8 mouse cellular contexts compared by ENCODE assay signal in genomic region chr9:100506652-100507051, GRCm38 (mm10). TPM values are rescaled to one million over a fixed set of nuclear protein-coding genes. Genes with fewer than 3 reads are reported as not detected.
DNase-seq lines count a peak whose midpoint lies in the region; ATAC-seq and TF ChIP-seq lines count a peak whose summit lies in the region.

No protein-coding gene starts in this region.

- peaks cover 87% of the 10 kb centered on the region for H3K79me2 ChIP-seq in myocyte (ENCODE audit: control insufficient read depth, insufficient read depth)

- H3K4me1 ChIP-seq in kidney, embryonic 14.5 days (ENCODE audit: control insufficient read depth, insufficient read depth, low read length): no peaks in the 10 kb centered on the region

- TF ChIP-seq POLR2A in myocyte (IDR thresholded peaks at IDR 0.05; ENCODE audit: insufficient read length, low read depth): no peak

- no peak for ATAC-seq in kidney, embryonic 14.5 days (ENCODE audit: low FRiP score, low TSS enrichment)
- ATAC-seq in activated CD4-positive, CD25-positive, alpha-beta regulatory T cell, adult 4 months: no peak

- H3K4me3 ChIP-seq in kidney, embryonic 14.5 days (ENCODE audit: low read length): no peak overlapping the region
- no peak overlapping the region for H3K4me3 ChIP-seq in myocyte

- no peaks in the 10 kb centered on the region; the same call in 1 of the 2 replicates for H3K36me3 ChIP-seq in kidney, embryonic 14.5 days (ENCODE audit: control insufficient read depth, insufficient read depth, low read length)
- H3K36me3 ChIP-seq in myocyte (ENCODE audit: control insufficient read depth, insufficient read depth): peaks cover 7% of the 10 kb centered on the region

- H3K9me3 ChIP-seq in kidney, embryonic 14.5 days (ENCODE audit: control insufficient read depth, low read length): no peaks in the 10 kb centered on the region

- 54% methylated on average over 2 of the region's 2 CpGs for WGBS in kidney, embryonic 14.5 days

- no peak overlapping the region for H3K27ac ChIP-seq in kidney, embryonic 14.5 days (ENCODE audit: low read depth, low read length)

- no peak overlapping the region for H3K4me2 ChIP-seq in kidney, embryonic 14.5 days (replicated peaks; ENCODE audit: low read depth, low read length)
- H3K4me2 ChIP-seq in myocyte (ENCODE audit: low read depth): peak overlapping the region; percentile 37

- H3K9ac ChIP-seq in kidney, embryonic 14.5 days (ENCODE audit: low read depth, low read length): no peak overlapping the region

- DNase-seq in kidney, adult 11 months: peak; percentile 21
- DNase-seq in gastrocnemius, postnatal 10 days: peak; percentile 56
- peak; percentile 55 for DNase-seq in kidney, adult 9 months
- no peak for DNase-seq in B cell, adult 2 months
- DNase-seq in cerebellum, adult 18-20 months: no peak

- no peaks in the 10 kb centered on the region for H3K27me3 ChIP-seq in kidney, embryonic 14.5 days (ENCODE audit: control insufficient read depth, insufficient read depth, low read length)
- no peaks in the 10 kb centered on the region for H3K27me3 ChIP-seq in myocyte (ENCODE audit: control insufficient read depth, insufficient read depth, insufficient read length)

- H3ac ChIP-seq in myocyte (ENCODE audit: control insufficient read depth, insufficient read length): no peak overlapping the region

TF ChIP-seq in myocyte, 11 proteins besides CTCF, POLR2A, EP300 and RAD21:
- TF ChIP-seq USF1 (IDR thresholded peaks at IDR 0.05; ENCODE audit: low read depth) (peak; percentile 51), MAX (IDR thresholded peaks at IDR 0.05; ENCODE audit: low read depth) (no peak)

RNA-seq across cellular contexts. Expression of gene Il20rb, which starts 20.1 kb away (rescaled TPM):
- polyA plus RNA-seq in kidney, embryonic 14.5 days (2014; fragmentation: Nextera tagmentation; extraction: Ambion mirVana): 0.79 and 1.8 TPM in 2 replicates
- total RNA-seq in gastrocnemius, postnatal 10 days (2021): 1 to 10 TPM; 2.9 to 3.9 TPM
- polyA plus RNA-seq in myocyte (2012; fragmentation: generic; extraction: Trizol): 0.40 TPM
- 1 to 10 TPM; 1.6 to 2.1 TPM for polyA plus RNA-seq in activated CD4-positive, CD25-positive, alpha-beta regulatory T cell, adult 4 months (2017; shearing (Covaris generic))

RNA-seq across cellular contexts. Expression of gene Nck1, which starts 39.3 kb away (rescaled TPM):
- polyA plus RNA-seq in kidney, embryonic 14.5 days (2014; fragmentation: Nextera tagmentation; extraction: Ambion mirVana): 71.4 and 82.9 TPM in 2 replicates
- 10 to 100 TPM; 35.9 to 39.7 TPM for total RNA-seq in gastrocnemius, postnatal 10 days (2021)
- polyA plus RNA-seq in myocyte (2012; fragmentation: generic; extraction: Trizol): 17.1 TPM
- 10 to 100 TPM; 74.4 to 93.1 TPM for polyA plus RNA-seq in activated CD4-positive, CD25-positive, alpha-beta regulatory T cell, adult 4 months (2017; shearing (Covaris generic))

Comparison
In these comparisons a context has a peak if more than half of its experiments do, and no peak if none do; other contexts are left out.
1. DNase-seq: peak in kidney, adult 11 months (single experiment), gastrocnemius, postnatal 10 days (single experiment) and kidney, adult 9 months (single experiment); none in B cell, adult 2 months (0 of 2) and cerebellum, adult 18-20 months (0 of 2).